18 mouse cellular contexts compared by ENCODE assay signal in genomic region chr8:128476206-128476605, GRCm38 (mm10).
DNase-seq lines count a peak whose midpoint lies in the region; ATAC-seq and TF ChIP-seq lines count a peak whose summit lies in the region.
"Had no signal": no experiment of that assay in that cellular context is flagged by ENCODE, and none has a peak within 500 bp of the region (broad histone marks: within the 10 kb centered on the region; RNA-seq: fewer than 3 reads in every experiment).

No protein-coding gene starts in this region.

- peaks cover 33% of the 10 kb centered on the region; the same call in 1 of the 2 replicates for H3K36me3 ChIP-seq in hindbrain, embryonic 14.5 days (replicated peaks; ENCODE audit: control insufficient read depth, insufficient read depth)
- 0 out of 2 replicates have a peak, but pooled peaks cover 6% of the 10 kb centered on the region for H3K36me3 ChIP-seq in hindbrain, embryonic 10.5 days
- H3K36me3 ChIP-seq in midbrain, embryonic 15.5 days (replicated peaks) = no peaks in the 10 kb centered on the region
- H3K36me3 ChIP-seq in midbrain, embryonic 13.5 days = peaks cover 4% of the 10 kb centered on the region; the same call in 1 of the 2 replicates
- H3K36me3 ChIP-seq: midbrain, embryonic 12.5 days had no signal

- DNase-seq in hindbrain, embryonic 14.5 days (ENCODE audit: low spot score) = peak; percentile 53
- DNase-seq in hindbrain, embryonic 10.5 days (ENCODE audit: low spot score) = no peak
- DNase-seq in Muller cell, postnatal 12 days (ENCODE audit: inconsistent ontology term) = peak; percentile 81
- DNase-seq in Patski (ENCODE audit: low read depth, low spot score) = no peak
- DNase-seq in yolk sac, embryonic 10.5 days (ENCODE audit: low spot score) = no peak
- DNase-seq: adrenal gland, postnatal 14 days; cerebellum, adult 8-10 months; gastrocnemius, postnatal 25 days; kidney, adult 2 months; kidney, postnatal 25 days; thymus, adult 18-20 months had no signal

- CTCF ChIA-PET in Patski (lab: Charles Lee) = interaction anchor here (0.9 kb wide), 1 partner anchor 25 kb away, joined by 3 read pairs; no protein-coding TSS in a partner anchor

- WGBS in hindbrain, embryonic 14.5 days = 64% methylated on average over 1 of the region's 1 CpGs
- 77% methylated on average over 1 of the region's 1 CpGs for WGBS in hindbrain, embryonic 10.5 days
- 81% methylated on average over 1 of the region's 1 CpGs for WGBS in midbrain, embryonic 15.5 days
- 75% methylated on average over 1 of the region's 1 CpGs for WGBS in midbrain, embryonic 13.5 days

- no peaks in the 10 kb centered on the region for H3K4me1 ChIP-seq in hindbrain, embryonic 14.5 days (replicated peaks; ENCODE audit: control insufficient read depth, insufficient read depth, low read length)
- 0 out of 2 replicates have a peak, but pooled peaks cover 2% of the 10 kb centered on the region for H3K4me1 ChIP-seq in hindbrain, embryonic 10.5 days (replicated peaks)
- no peaks in the 10 kb centered on the region for H3K4me1 ChIP-seq in midbrain, embryonic 15.5 days
- H3K4me1 ChIP-seq in midbrain, embryonic 13.5 days (replicated peaks) = no peaks in the 10 kb centered on the region
- H3K4me1 ChIP-seq: neural tube, embryonic 12.5 days had no signal

- no peak for ATAC-seq in hindbrain, embryonic 14.5 days (ENCODE audit: low FRiP score)
- ATAC-seq in midbrain, embryonic 15.5 days (replicated peaks) = no peak
- no peak for ATAC-seq in midbrain, embryonic 13.5 days
- peak; percentile 90 for ATAC-seq in Patski

- no peak for TF ChIP-seq CTCF in Patski (IDR thresholded peaks at IDR 0.05)

- no peak overlapping the region for H3K9ac ChIP-seq in hindbrain, embryonic 14.5 days
- no peak overlapping the region for H3K9ac ChIP-seq in midbrain, embryonic 15.5 days
- no peak overlapping the region for H3K9ac ChIP-seq in midbrain, embryonic 13.5 days (replicated peaks)
- H3K9ac ChIP-seq: lung, embryonic 15.5 days; midbrain, embryonic 12.5 days; neural tube, embryonic 12.5 days had no signal

- in situ Hi-C loops in Patski (cut with MboI; ENCODE audit: low pct_unique_long_range_greater_than_20kb) = no loop called here

- H3K4me2 ChIP-seq in hindbrain, embryonic 14.5 days (replicated peaks) = no peak overlapping the region
- no peak overlapping the region for H3K4me2 ChIP-seq in midbrain, embryonic 15.5 days
- no peak overlapping the region for H3K4me2 ChIP-seq in midbrain, embryonic 13.5 days (replicated peaks)
- H3K4me2 ChIP-seq: liver, embryonic 11.5 days; lung, embryonic 15.5 days; midbrain, embryonic 12.5 days; neural tube, embryonic 12.5 days had no signal

- POLR2A ChIA-PET in Patski (lab: Charles Lee) = no interaction called here

- no peaks in the 10 kb centered on the region for H3K27me3 ChIP-seq in hindbrain, embryonic 14.5 days (ENCODE audit: control insufficient read depth, insufficient read depth, low read length)
- no peaks in the 10 kb centered on the region for H3K27me3 ChIP-seq in hindbrain, embryonic 10.5 days (ENCODE audit: insufficient read depth, poor library complexity, severe bottlenecking)
- no peaks in the 10 kb centered on the region for H3K27me3 ChIP-seq in midbrain, embryonic 15.5 days (replicated peaks)
- H3K27me3 ChIP-seq in midbrain, embryonic 13.5 days = no peaks in the 10 kb centered on the region
- no peaks in the 10 kb centered on the region for H3K27me3 ChIP-seq in Patski
- H3K27me3 ChIP-seq: lung, embryonic 15.5 days; midbrain, embryonic 12.5 days; neural tube, embryonic 12.5 days had no signal

- H3K4me3 ChIP-seq in hindbrain, embryonic 14.5 days (replicated peaks; ENCODE audit: low read length) = no peak overlapping the region
- H3K4me3 ChIP-seq in hindbrain, embryonic 10.5 days = no peak overlapping the region
- H3K4me3 ChIP-seq in midbrain, embryonic 15.5 days = no peak overlapping the region
- H3K4me3 ChIP-seq in midbrain, embryonic 13.5 days (replicated peaks) = no peak overlapping the region
- H3K4me3 ChIP-seq: lung, embryonic 15.5 days; midbrain, embryonic 12.5 days; neural tube, embryonic 12.5 days had no signal

- H3K27ac ChIP-seq in hindbrain, embryonic 14.5 days = no peak overlapping the region
- no peak overlapping the region for H3K27ac ChIP-seq in hindbrain, embryonic 10.5 days
- peak overlapping the region; percentile 5; the same call in 1 of the 2 replicates for H3K27ac ChIP-seq in midbrain, embryonic 15.5 days
- no peak overlapping the region for H3K27ac ChIP-seq in midbrain, embryonic 13.5 days
- H3K27ac ChIP-seq: lung, embryonic 15.5 days; macrophage; midbrain, embryonic 12.5 days; neural tube, embryonic 12.5 days had no signal

- no peaks in the 10 kb centered on the region for H3K9me3 ChIP-seq in hindbrain, embryonic 14.5 days (ENCODE audit: control insufficient read depth, low read length)
- no peaks in the 10 kb centered on the region for H3K9me3 ChIP-seq in hindbrain, embryonic 10.5 days
- no peaks in the 10 kb centered on the region for H3K9me3 ChIP-seq in midbrain, embryonic 15.5 days
- no peaks in the 10 kb centered on the region for H3K9me3 ChIP-seq in midbrain, embryonic 13.5 days
- H3K9me3 ChIP-seq: lung, embryonic 15.5 days; midbrain, embryonic 12.5 days; neural tube, embryonic 12.5 days had no signal

Comparison
In these comparisons a context has a peak if more than half of its experiments do, and no peak if none do; other contexts are left out.
1. DNase-seq: peak in hindbrain, embryonic 14.5 days (single experiment) and Muller cell, postnatal 12 days (single experiment); none in hindbrain, embryonic 10.5 days (single experiment), Patski (single experiment) and yolk sac, embryonic 10.5 days (single experiment).